Mouse (Mus musculus): ENCODE measurements at regions not wholly inside any gene's neighbourhood (a gene's known extent, or its start where the extent isn't known, plus 50 kb on each side); places are given as distances from the start of the nearest gene placed in this dataset.
"Not testable (repeated sequence)": the region's sequence is repeated elsewhere in the genome, so short reads cannot be mapped to it uniquely, and the experiment has no call there.

DNA sequence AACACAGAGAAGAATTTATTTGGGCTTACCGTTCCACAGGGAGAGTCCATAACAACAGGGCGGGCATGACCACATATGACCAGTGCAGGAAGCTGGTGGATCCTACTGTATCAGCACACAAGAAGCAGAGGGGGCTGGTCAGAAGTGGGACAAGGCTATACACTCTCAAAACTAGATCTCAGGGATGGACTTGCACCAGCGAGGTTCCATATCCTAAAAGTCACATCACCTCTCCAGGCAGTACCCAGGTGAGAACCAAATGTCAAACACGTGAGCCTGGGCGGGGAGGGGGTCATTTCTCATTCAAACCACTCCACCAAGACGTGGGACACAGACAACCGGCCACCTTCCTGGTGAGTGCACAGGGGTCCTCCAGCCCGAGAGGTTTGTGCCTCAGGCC is 167.9 kb downstream of the Basp1 start:
- no peak for DNase-seq (ENCODE audit: low spot score)

DNA sequence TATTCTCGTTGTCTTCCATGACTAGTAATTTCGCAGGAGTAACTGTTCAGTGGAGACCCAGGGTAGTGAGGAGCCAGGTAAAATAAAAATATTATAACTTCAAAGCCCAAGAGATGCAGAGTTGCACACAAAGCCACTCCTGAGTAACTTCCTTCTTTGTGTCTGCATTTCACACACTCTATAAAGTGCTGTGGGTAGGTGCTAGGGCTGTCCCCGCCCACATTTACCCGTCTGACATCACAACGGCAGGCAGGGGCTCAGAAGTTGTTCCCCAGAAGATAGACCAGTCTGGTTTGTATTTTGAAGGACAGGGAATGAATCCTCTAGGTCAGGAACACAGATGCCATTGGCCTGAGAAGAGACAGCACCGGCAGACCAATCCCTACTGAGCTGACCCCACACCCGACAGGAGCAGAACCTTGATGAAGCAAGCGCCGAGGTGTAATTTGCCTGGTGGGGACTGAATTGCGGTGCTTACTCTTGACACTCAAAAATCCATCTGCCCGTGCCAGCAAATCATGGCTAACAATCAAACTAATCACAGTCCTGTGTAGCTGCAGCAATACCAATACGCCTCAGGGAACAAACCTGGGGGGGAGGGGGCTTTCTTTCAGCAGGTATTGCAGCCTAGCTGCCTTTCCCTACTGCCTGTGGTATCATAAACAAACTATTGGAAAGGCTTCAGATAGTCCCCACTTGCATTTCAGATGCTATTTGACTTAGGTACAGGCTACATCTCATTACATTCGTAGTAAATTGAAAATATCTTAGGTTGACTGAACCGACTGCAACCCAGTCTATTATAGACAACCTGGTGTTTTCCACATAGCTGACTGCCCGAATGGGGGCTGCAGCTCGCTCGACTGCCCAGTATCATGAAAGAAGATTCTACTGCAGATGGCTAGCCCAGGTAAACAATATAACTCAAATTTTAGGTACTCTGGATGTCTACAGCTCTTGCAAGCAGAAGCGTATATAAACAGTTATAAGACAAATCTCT is 175.6 kb downstream of the Basp1 start:
- DNase-seq (ENCODE audit: low spot score): no peak

DNA sequence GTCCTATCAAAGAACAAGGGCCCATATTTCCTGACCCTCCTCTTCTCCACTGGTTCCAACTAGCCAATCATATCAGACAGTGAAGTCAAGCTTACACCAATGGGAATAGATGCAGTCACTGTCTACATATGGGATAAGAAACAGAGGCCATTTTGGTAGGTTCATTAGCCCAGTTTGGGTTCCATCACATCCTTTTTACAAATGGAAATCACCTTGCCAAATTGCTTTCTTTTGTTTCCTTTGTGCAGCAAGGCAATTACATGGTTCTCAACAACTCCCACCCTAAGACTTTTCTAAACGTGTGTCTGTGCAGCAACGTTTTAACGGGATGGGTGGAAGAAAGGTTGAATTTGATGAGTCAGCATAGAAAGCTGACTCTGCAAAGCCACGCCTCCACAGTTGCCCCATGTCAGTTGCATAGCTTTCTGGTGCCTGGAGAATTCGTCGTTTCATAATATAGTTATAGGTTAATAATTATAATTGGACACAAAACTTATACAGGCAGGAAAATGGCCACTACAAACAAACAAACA is 177.3 kb downstream of the Basp1 start:
- DNase-seq (ENCODE audit: low spot score): no peak

DNA sequence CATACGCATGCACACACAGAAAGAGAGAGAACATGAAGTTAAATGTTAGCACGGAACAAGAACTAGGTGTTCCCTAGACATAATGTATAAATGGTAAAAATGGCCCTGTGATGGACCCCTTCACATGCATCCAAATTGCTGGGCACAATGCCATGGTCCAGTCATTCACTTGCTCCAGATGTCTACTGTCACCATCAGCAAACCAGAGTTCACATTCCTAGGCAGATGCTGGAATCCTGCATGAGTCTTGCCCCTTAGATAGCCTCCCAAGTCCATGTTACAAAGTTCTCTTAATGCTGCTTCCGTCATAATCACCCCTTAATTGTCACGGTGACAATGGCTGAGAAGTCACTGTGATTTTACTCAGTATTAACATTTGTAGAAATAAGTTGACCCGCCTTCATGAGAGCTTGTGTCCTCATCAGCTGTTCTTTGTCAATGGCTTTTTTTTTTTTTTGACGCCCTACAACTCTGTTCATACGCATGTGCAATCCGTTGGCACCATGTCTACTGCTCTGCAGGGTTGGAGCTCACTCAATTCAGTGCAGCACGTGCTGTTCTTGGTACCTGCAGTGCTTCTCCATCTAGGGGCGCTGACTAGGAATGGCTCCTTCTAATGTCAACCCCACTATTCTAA is 179.4 kb downstream of the Basp1 start:
- no peak for DNase-seq (ENCODE audit: low spot score)

DNA sequence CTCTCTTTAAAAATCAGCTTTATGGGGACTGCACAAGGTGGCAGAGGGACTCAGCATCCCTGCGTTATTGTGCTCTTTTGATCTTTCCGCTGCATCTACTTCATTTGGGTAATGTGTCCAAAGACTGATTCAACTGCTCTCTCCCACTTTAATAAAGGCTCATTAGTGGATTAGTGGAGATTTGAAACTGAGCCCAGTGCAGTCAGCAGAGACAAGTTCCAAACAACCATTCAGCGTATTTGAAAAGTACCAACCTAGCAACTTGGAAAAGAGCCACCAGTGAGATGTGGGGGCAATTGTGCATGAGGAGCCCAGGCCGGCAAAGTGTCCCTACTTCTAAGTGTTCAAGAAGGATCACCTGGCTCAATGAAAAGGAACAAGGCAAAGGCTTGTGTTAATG is 183.4 kb downstream of the Basp1 start:
- no peak for DNase-seq (ENCODE audit: low spot score)

DNA sequence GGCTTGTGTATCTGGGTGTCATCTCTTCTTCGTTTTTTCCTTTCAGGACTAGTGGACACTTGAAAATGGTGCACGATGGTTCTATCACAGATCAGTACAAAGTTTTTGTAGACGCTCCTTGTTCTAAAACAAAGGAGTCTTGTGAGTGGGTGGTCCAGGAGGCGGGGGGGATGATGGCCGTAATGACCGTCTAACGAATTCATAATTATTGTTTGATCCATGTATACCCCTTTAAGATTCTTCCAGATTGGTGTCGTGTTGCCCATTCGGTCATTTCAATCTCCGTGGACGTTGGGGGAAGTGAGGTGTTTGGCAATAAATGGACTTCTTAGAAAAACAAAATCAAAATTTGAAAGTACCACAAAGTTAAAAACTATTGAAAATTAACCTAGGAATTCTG is 183.8 kb downstream of the Basp1 start:
- no peak for DNase-seq (ENCODE audit: low spot score)

DNA sequence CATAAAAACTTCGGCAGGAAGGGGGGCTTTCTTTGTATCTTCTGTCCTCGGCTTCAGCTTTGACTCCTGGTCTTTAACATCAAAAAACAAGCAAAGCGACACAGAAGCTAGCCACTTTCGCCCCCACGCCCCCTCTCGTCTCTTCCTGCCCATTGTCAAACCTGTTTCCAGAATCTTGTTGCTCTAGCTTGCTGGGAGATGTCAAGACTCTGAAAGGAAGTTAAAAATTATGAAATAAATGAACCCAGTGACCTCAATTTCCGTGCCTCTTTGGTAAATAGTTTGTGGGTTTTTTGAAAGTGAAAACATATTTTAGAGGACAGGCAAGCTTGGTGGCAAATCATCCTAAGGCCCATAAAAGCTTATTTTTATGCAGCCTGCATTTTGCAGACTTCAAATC is 186.1 kb downstream of the Basp1 start:
- DNase-seq (ENCODE audit: low spot score): no peak

DNA sequence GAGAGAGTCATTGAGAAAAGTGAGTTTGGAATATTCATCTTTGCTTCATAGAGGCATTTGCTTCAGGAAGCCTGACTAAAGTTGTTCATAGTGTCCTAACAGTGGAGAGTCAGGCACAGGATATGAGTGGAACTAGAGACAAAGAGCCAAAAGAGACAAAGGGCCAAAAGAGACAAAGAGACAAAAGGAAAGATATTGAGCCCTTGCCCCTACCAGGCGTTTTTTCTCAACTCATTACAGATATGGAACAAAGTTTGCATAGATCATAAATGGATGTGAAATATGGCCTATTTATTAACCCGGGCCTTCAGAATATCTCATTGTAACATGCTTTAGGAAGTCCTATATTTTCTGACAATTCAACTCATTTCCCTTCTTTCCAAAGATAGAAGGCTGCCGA is 187.6 kb downstream of the Basp1 start:
- DNase-seq (ENCODE audit: low spot score): no peak

DNA sequence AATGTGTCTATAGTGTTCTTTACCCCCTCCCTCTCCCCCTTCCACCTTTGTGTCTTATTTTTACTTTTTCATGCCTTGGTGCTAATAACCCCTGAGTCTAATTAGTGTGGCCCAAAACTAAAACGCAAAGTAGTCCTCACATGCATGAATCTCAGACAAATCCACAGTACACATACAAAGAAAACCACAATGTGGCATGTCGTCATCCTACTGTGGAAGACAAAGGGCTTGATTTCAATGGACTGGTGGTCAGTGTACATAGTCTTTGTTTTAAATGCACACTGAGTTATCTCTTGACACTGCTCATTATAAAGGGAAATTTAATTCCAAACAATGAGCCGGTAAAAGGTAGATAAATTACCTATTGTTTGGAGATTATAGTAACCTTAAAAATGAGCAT is 188.1 kb downstream of the Basp1 start:
- DNase-seq (ENCODE audit: low spot score): no peak

DNA sequence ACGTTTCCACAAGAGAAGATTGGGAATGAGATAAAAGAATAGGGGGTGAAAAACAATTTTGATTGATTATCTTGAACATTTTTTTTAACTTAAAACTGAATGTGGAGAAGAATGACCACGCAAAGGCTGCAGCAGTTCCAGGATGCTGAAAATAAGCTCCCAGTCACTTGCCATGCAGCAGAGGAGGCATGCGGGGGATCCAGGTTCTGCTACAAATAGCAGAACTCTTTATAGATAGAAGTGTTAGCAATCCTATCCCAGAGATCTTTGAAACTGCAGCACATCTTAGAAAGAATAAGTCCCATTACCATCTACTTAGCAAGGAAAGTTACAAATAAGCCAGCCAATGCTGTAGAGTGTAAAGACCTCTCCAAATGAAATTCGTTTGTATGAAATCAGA is 191.8 kb downstream of the Basp1 start:
- no peak for DNase-seq (ENCODE audit: low spot score)

DNA sequence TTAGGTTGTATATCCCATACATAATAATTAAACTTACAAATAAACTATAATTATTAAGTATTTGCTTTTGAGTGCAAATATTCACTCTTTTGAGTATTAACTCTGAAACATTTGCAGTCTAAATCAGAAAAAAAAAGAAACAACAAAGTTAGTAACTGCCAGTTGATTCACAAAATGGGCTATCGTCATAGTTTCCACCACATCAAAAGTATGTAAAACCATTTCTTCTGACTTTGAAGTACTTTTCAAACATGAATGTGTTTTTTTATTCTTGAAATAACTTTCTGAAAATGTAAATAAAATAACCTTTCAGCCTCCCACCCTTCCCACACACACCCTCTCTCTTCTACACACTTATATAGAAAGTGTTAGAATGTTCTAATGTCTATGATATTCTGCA is 197.2 kb downstream of the Basp1 start:
- DNase-seq (ENCODE audit: low spot score): no peak

DNA sequence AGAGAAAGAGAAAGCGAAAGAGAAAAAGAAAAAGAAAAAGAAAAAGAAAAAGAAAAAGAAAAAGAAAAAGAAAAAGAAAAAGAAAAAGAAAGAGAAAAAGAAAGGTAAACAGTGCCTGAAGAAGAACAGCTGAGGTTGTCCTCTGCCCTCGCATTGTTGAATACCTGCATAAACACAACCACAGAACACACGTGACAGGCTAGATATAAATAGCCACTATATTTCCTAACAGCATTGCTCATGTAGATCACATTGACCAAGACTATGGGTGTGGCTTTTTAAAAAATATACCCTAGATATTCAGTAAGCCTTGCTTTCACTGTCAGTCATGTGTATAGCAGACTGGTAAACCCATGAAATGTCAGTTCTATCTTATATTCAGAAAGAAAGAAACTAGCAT is 211.5 kb downstream of the Basp1 start:
- no peak for DNase-seq (ENCODE audit: low spot score)

DNA sequence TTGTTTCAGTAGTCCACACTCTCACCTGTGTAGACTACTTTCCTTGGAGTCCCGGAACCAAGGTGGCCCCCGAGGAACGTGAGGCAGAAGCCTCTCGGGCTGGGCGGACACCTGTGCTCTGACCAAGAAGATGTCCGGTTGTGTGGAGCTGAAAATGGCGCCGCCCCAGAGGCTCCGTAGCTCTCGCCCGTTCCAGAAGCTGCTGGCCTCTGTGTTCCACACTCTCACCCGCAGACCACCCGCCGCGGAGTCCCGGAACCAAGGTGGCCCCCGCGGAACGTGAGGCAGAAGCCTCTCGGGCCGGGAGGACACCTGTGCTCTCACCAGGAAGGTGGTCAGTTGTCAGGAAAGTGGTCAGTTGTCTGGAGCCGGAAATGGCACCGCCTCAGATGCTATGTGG is 213.3 kb downstream of the Basp1 start:
- not testable (repeated sequence) for DNase-seq (ENCODE audit: low spot score)

DNA sequence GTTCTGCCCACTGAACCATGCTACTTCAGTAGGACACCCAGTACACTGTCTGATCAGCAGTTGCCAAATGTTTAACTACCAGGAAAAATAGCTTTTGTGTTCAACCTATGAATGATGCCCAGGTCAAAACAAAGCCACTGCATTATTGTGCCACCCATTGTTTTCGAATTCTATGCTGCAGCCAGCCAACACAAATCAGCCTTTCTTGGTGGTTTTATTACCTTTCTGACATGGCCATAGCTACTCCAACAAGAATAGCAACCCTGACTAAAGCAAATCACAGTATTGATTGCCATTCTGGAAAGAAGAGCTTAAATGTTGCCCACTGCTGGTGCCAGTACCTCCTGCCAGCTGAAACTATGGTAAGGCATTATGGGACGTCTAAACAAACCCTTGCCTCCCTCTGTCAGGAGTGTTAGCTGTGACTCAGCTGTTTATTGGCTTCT is 225.7 kb downstream of the Basp1 start:
- DNase-seq (ENCODE audit: low spot score): no peak

DNA sequence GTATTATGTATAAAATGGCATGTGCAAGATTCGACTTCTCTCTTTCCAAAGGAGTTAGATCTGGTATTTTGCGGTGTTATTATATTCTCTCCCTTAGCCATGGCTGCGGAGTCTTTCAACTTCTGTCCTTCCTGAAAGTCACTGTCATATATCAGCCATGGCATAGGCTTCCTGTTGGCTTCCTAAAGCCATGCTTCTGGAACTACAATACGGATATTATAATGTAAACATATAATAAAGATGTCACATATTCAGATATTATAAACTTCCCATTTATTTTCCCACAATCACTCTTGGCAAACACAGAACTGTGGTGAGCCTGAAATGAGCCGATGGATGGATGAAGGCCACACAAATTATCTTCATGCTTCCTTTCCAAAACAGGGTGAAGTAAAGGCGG is 240.8 kb downstream of the Basp1 start:
- no peak for DNase-seq (ENCODE audit: low spot score)

DNA sequence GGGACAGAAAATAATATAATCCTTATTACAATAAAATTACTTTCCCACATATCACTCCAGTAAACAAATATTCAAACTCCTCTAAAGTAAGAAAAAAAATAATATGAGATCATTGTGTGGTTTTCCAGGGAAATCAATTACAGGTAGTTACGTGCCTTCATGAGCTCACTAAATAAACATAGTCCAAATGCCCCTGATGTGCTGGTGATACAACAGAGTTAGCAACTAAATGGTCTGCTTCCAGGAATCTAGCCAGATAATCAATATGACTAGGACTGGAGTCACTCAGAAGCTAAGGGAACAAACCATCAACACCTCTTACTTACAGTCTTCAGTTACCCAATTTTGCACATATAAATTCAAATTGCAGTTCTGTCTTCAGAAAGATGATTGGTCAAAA is 267.2 kb downstream of the Basp1 start:
- no peak for DNase-seq (ENCODE audit: low spot score)

DNA sequence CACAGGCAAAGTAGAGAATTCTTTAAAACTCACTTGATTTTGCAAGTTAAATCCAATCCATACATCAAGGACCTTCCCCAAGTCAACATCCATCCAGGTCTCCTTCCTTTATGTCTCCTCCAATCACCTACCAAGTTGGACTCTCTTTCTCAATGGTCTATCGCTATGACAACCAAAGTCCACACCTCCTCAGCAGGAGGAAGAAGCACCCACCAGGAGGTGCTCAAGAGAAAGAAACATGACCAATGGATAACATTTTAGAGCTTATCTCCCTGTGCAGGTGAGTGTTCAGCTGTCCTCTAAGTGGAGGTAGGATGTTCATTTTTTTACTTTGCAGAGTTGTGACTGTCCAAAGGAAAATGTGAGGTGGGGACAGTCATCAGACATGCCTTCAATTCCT is 269.3 kb downstream of the Basp1 start:
- DNase-seq (ENCODE audit: low spot score): no peak

DNA sequence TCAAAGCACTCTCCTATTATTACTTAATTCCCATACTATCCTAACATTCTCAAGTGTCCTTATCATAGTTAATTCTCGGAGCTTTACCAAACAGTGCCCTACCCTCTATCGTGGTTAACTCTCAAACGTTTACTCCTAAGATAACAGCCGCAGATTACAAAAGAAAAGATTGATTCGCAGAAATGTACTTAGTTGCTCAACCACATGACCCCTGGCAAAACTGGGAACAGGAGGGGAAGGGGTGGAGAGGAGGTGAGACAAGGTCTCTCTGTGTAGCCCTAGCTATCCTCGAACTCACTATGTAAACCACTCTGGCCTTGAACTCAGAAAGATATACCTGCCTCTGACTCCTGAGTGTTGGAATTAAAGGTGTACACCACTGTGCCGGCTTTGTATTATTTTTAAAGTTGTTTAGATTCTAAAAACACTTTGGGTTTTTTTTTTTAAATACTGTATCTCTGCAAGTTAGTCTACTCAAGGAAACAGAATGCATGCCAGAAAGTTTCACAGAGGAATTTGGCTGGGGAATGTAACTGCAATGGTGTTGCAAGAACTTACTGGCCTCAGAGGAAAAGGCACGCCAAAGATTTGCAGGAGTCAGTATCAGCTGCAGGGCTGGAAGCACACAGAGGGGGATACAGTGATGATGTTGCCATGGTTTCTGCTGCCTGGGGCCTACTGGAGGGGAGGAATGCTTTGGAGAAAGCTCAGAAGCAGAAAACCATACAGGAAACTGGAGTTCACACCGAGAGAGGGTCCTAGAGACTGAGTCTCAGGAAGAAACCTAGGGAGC is 273.0 kb downstream of the Basp1 start:
- peak; percentile 19 for DNase-seq (ENCODE audit: low spot score)

DNA sequence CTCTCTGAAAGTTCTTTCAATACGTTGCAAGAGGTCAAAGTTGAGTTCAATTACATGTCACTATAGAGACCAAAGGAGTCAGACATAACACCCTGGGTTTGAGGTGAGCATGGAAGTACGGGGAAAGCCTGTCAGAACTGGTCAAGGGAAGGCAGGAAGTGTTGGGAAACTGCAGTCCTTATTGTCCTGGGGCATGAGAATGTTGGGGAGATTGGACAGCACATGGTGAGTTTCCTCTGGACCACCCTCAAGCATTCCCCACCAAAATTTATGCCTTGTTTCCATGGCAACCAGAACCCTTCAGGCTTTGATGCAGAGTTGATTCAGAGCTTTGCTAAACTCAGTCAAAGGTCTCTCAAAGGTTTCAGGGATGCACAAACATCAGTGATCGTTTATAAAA is 276.5 kb downstream of the Basp1 start:
- DNase-seq (ENCODE audit: low spot score): no peak

DNA sequence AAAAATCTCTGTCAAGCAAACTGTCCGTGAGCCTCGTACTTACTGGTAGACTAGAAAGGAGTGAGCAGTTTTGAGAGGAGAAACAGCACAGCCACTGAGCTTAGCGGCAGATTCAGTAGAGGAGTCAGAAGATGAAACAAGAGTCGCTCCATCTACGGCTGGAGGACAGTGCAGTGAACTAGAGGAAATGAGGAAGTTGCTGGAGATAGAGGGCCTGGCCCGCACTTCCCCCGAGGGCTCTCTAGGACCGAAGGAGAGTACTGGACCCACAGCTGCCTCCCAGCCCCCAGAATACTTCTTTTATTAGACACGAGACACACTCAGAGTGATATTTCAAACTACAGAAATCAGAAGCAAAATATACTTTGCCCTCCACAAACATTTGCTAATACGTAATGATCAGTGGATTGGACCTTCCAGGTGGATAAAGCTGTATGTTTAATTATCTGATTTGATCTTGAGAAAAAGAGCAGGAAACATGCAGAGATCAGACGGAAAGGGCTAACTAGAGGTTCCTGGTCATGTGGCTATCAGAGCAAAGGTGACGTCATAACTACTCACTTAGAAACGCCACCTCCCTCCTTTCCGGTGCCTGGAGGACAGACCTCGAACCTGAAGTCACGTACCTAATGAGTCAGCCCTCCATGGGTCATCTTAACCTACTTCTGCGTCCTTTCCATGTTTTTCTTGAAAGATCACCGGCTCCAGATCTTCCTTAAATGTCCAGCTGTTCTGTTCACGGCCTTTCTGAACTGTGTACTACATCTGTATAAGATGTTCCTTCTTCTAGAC is 277.9 kb downstream of the Basp1 start:
- DNase-seq (ENCODE audit: low spot score): no peak

DNA sequence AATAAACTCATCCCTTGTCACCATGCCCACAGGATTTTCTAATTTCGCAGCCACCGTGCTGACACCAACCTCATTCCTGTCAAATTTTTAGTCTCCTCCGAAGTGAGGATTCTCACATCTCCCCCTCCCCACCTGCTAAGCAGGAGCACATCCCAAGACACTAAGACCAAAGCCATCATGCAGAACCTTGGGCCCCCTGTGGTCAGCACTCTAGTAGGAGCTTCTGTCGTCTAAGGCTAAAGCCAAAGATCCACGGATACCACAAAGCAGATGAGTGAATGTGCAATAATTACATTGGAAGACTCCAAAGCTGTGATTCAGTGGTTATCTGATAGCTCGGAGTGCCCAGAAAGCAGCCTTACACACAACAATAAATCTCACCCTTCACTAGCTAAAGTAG is 283.5 kb downstream of the Basp1 start:
- no peak for DNase-seq (ENCODE audit: low spot score)

DNA sequence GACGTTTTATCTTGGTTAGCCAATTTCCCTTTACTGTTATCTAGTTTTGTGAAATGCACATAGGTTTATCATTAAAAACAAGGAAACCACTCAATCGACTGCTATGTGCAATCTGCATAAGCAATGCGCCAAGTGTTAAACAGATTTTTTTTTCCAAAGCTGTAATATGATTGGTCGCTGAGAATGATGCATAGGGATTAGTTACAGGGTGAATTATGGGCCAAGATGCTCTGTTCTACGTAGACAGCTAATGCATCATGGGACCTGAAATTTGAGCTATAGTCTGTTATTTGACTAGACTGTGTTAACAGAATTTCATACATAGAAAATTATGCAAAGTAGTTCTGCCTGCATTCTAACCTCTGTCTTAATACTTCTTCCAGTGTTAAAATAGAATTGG is 284.0 kb downstream of the Basp1 start:
- no peak for DNase-seq (ENCODE audit: low spot score)

Measured in testis, postnatal 14 days (tissue).